Mouse (Mus musculus): ENCODE data around the gene Hoxb6. TPM values are rescaled to one million over a fixed set of nuclear protein-coding genes. Genes with fewer than 3 reads are reported as not detected.

Hoxb6 gene
- polyA plus RNA-seq, 1 experiment from 2014 or later: 11.6 TPM

DNA sequence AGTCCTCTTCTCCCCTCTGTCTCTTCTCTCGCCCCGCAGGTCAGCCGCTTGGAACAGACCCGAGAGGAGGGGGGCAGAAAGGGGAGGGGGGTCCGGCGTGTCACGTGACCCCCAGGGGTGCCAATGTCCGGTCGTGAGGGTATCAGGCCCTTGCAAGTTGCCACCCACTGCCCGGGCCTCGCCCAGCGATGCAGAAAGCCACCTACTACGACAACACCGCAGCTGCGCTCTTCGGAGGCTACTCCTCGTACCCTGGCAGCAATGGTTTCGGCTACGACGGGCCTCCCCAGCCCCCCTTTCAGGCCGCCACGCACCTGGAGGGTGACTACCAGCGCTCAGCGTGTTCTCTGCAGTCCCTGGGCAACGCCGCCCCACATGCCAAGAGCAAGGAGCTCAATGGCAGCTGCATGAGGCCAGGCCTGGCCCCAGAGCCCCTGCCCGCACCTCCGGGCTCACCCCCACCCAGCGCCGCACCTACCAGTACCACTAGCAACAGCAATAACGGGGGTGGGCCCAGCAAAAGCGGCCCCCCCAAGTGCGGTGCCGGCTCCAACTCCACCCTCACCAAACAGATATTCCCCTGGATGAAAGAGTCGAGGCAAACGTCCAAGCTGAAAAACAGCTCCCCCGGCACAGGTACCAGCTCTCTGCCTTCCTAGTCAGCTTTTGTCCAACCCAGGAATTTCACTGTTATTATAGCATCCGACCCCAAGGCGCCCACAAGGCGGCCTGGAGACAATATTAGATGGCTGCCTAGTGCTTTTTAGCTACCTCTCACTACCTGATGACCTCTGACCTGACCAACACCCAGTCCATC lies 52.0 kb downstream of the Hoxb6 start:
- peak overlapping the region; percentile 46 for H3K4me3 ChIP-seq (ENCODE audit: low read length)
- H3K27me3 ChIP-seq (ENCODE audit: control insufficient read depth, insufficient read depth, low read depth, low read length): peaks cover 26% of the 10 kb centered on the region
- H3K9ac ChIP-seq (ENCODE audit: low read length): peak overlapping the region; percentile 60
- no peak for ATAC-seq (ENCODE audit: low read depth)
- H3K36me3 ChIP-seq (ENCODE audit: control insufficient read depth, insufficient read depth, low read length): peaks cover 2% of the 10 kb centered on the region; the same call in 1 of the 2 replicates
- WGBS: 14% methylated on average over 40 of the region's 40 CpGs
- peak overlapping the region; percentile 65 for H3K4me2 ChIP-seq (ENCODE audit: low read depth, low read length)
- H3K4me1 ChIP-seq (replicated peaks; ENCODE audit: control insufficient read depth, insufficient read depth, low read length): peaks cover 12% of the 10 kb centered on the region
- H3K9me3 ChIP-seq (ENCODE audit: control insufficient read depth, low read length): no peaks in the 10 kb centered on the region
- peak overlapping the region; percentile 93 for H3K27ac ChIP-seq (ENCODE audit: low read length)

DNA sequence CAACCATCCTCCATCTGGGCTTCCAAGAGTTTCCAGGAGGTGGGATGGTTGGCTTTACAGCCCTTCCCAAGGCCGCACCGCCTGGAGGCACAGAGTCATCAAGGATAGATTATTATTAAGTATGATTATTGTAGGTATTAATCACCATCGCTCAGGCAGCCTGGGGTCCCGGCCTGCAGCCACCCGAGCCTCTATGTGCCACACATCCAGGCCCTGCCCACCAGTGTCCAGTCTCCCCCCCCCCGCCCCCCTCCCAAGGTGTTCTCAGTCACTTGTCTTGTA lies 52.5 kb downstream of the Hoxb6 start:
- Histone ChIP-seq H3K36me3 (ENCODE audit: control insufficient read depth, insufficient read depth, low read length) (peaks cover 2% of the 10 kb centered on the region; the same call in 1 of the 2 replicates), H3K27ac (ENCODE audit: low read length) (peak overlapping the region; percentile 93), H3K9me3 (ENCODE audit: control insufficient read depth, low read length) (no peaks in the 10 kb centered on the region), H3K9ac (ENCODE audit: low read length) (peak overlapping the region; percentile 60), H3K4me2 (ENCODE audit: low read depth, low read length) (peak overlapping the region; percentile 65), H3K4me1 (replicated peaks; ENCODE audit: control insufficient read depth, insufficient read depth, low read length) (peaks cover 16% of the 10 kb centered on the region), H3K27me3 (ENCODE audit: control insufficient read depth, insufficient read depth, low read depth, low read length) (peaks cover 26% of the 10 kb centered on the region), H3K4me3 (ENCODE audit: low read length) (peak overlapping the region; percentile 46)
- 12% methylated on average over 6 of the region's 6 CpGs for WGBS
- ATAC-seq (ENCODE audit: low read depth): no peak

DNA sequence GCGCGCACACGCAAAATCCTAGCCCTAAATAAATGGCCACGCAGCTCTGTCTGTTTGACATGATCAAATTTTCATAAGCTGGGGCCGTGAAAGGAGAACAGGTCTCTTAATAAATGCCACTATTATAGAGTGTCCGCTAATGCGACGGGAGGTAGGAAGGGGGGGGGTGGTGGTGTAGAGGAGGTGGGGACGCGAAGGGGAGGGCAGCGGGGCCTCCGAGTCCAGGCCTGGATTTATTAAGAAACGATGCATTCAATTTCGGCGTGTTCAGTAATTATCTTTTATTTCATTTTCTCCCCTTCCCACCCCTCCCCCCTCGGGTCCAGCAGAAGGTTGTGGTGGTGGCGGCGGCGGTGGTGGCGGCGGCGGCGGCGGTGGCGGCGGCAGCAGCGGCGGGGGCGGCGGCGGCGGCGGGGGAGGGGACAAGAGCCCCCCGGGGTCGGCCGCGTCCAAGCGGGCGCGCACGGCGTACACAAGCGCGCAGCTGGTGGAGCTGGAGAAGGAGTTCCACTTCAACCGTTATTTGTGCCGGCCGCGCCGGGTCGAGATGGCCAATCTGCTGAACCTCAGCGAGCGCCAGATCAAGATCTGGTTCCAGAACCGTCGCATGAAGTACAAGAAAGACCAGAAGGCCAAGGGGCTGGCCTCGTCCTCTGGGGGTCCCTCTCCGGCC lies 53.1 kb downstream of the Hoxb6 start:
- Histone ChIP-seq H3K27ac (ENCODE audit: low read length) (peak overlapping the region; percentile 93), H3K9me3 (ENCODE audit: control insufficient read depth, low read length) (no peaks in the 10 kb centered on the region), H3K4me2 (ENCODE audit: low read depth, low read length) (peak overlapping the region; percentile 65), H3K4me1 (replicated peaks; ENCODE audit: control insufficient read depth, insufficient read depth, low read length) (peaks cover 20% of the 10 kb centered on the region), H3K27me3 (ENCODE audit: control insufficient read depth, insufficient read depth, low read depth, low read length) (peaks cover 25% of the 10 kb centered on the region), H3K9ac (ENCODE audit: low read length) (peak overlapping the region; percentile 66), H3K36me3 (ENCODE audit: control insufficient read depth, insufficient read depth, low read length) (peaks cover 2% of the 10 kb centered on the region; the same call in 1 of the 2 replicates), H3K4me3 (ENCODE audit: low read length) (peak overlapping the region; percentile 46)
- no peak for ATAC-seq (ENCODE audit: low read depth)
- WGBS: 2% methylated on average over 43 of the region's 56 CpGs

DNA sequence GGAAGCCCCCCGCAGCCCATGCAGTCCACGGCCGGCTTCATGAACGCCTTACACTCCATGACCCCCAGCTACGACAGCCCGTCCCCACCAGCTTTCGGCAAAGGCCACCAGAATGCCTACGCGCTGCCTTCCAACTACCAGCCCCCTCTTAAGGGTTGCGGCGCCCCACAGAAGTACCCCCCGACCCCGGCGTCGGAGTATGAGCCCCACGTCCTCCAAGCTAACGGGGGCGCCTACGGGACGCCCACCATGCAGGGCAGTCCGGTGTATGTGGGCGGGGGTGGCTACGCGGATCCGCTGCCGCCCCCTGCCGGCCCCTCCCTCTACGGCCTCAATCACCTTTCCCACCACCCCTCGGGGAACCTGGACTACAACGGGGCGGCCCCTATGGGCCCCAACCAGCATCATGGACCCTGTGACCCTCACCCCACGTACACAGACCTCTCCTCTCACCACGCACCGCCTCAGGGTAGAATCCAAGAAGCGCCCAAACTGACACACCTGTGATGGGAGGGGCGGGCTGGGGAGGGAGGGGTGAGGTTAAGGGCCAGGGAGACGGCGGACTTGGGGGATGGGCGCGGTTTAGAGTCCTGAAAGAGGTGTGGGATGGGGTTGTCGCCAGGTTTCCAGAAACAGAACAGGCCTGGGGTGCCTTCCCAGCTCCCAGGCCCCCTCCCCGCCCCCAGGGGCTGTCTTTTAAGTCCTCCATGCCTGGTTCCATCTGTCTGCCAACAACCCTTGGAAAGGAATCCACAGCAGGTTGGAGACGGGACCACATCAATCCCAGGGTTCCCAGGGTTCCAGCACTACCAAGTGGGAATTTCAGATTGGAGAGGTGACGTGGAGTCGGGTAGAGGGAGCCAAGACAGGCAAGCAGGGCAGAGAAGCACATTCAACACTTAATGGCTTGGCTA lies 53.9 kb downstream of the Hoxb6 start:
- no peaks in the 10 kb centered on the region for H3K9me3 ChIP-seq (ENCODE audit: control insufficient read depth, low read length)
- peak overlapping the region; percentile 46 for H3K4me3 ChIP-seq (ENCODE audit: low read length)
- 4% methylated on average over 45 of the region's 45 CpGs for WGBS
- H3K4me1 ChIP-seq (replicated peaks; ENCODE audit: control insufficient read depth, insufficient read depth, low read length): peaks cover 25% of the 10 kb centered on the region
- peak overlapping the region; percentile 65 for H3K4me2 ChIP-seq (ENCODE audit: low read depth, low read length)
- no peak for ATAC-seq (ENCODE audit: low read depth)
- H3K9ac ChIP-seq (ENCODE audit: low read length): peak overlapping the region; percentile 66
- peak overlapping the region; percentile 93 for H3K27ac ChIP-seq (ENCODE audit: low read length)
- peaks cover 26% of the 10 kb centered on the region for H3K27me3 ChIP-seq (ENCODE audit: control insufficient read depth, insufficient read depth, low read depth, low read length)
- H3K36me3 ChIP-seq (ENCODE audit: control insufficient read depth, insufficient read depth, low read length): peaks cover 2% of the 10 kb centered on the region; the same call in 1 of the 2 replicates

DNA sequence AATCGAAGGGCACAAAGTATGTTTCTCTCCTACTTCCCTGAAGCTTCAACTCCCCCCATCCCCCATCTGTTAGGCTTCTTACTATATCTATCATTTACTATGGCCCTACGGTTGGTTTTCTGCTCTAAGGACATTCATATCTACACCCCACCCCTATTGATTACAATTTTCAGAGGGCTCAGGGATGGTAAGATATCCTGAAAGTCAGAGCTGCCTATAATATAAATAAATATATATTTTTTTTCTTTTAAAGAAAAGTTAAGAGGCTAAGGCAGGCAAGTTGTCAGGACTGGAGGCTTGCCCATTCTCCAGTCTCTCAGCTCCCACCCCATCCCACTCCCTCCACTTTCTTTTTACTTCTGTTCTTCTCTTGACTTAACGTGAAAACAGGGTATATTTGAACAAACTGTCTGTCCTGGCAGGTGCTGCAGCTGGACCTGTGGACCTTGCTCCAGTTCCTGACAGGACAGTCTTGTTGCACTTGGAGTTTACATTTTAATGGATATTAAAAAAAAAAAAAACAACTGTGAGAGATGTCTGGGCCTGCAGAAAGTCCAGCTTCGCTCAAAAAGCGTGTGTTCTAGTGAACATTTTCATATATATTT lies 54.7 kb downstream of the Hoxb6 start:
- H3K4me3 ChIP-seq (ENCODE audit: low read length): no peak overlapping the region
- peak overlapping the region; percentile 93 for H3K27ac ChIP-seq (ENCODE audit: low read length)
- H3K36me3 ChIP-seq (ENCODE audit: control insufficient read depth, insufficient read depth, low read length): peaks cover 2% of the 10 kb centered on the region; the same call in 1 of the 2 replicates
- H3K9me3 ChIP-seq (ENCODE audit: control insufficient read depth, low read length): no peaks in the 10 kb centered on the region
- ATAC-seq (ENCODE audit: low read depth): no peak
- H3K9ac ChIP-seq (ENCODE audit: low read length): no peak overlapping the region
- H3K4me1 ChIP-seq (replicated peaks; ENCODE audit: control insufficient read depth, insufficient read depth, low read length): peaks cover 27% of the 10 kb centered on the region
- WGBS: 37% methylated on average over 5 of the region's 5 CpGs
- H3K27me3 ChIP-seq (ENCODE audit: control insufficient read depth, insufficient read depth, low read depth, low read length): peaks cover 33% of the 10 kb centered on the region
- H3K4me2 ChIP-seq (ENCODE audit: low read depth, low read length): 0 out of 2 replicates have a peak overlapping the region, but pooled peaks have one; percentile 13

DNA sequence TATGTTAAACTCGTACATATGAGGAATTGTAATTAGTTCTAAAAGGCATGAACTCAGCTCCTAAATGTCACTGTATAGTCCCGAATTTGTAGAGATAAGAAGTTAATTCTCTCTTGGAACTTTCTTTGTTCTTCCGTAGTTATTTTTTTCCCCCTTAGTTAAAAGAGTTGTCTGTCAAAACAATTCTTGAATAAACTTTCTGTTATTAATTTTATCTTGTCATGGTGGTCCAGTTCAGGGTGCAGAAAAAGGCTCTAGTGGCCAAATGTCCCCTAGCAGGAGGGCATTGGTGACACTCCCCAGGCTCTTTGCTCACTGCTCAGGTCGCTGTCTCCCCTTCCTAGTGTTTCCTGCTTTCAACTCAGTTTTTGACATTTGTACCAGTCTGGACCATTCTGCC lies 55.4 kb downstream of the Hoxb6 start:
- 0 out of 2 replicates have a peak overlapping the region, but pooled peaks have one; percentile 8 for H3K9ac ChIP-seq (ENCODE audit: low read length)
- H3K36me3 ChIP-seq (ENCODE audit: control insufficient read depth, insufficient read depth, low read length): peaks cover 2% of the 10 kb centered on the region; the same call in 1 of the 2 replicates
- ATAC-seq (ENCODE audit: low read depth): no peak
- H3K9me3 ChIP-seq (ENCODE audit: control insufficient read depth, low read length): no peaks in the 10 kb centered on the region
- no peak overlapping the region for H3K4me3 ChIP-seq (ENCODE audit: low read length)
- peaks cover 27% of the 10 kb centered on the region for H3K4me1 ChIP-seq (replicated peaks; ENCODE audit: control insufficient read depth, insufficient read depth, low read length)
- H3K4me2 ChIP-seq (ENCODE audit: low read depth, low read length): peak overlapping the region; percentile 47
- peak overlapping the region; percentile 87 for H3K27ac ChIP-seq (ENCODE audit: low read length)
- peaks cover 33% of the 10 kb centered on the region for H3K27me3 ChIP-seq (ENCODE audit: control insufficient read depth, insufficient read depth, low read depth, low read length)
- WGBS: 22% methylated on average over 4 of the region's 4 CpGs

DNA sequence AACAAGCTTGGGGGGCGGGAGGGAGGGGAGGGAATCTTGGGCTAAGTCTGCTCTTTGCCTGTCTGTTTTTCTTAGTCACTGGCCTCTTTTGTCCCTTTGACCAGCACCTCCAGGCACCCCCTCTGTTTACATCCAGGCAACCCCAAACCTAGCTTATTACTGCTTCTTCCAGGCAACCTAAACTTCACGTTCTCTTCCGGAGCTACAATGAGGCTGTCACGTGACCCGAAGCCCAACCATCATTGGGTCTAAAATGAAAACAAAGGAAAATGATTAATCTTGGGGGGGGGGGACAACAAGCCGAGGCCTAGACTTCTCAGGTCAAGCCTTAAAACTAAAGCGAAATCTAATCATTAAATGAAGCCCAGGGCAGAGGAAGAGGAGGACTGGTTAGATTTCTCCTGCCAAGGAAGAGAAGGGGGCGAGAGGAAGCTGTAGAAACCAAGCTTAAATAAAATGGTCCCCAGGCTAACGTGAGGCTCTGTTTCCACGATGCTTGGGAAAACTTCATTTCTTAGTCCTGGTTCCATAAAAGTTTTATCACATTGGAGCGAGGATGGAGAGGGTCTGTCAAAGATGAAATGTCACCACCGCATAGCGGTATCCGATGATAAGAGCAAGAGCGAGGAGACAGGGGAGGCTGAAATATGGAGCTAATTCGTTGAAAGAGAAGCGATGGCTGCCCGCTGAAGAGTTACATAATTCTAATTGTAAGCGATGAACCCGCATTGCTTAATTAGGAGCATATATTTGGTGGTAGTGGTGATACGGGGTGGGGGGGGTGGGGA lies 56.1 kb downstream of the Hoxb6 start:
- ATAC-seq (ENCODE audit: low read depth): no peak
- Histone ChIP-seq H3K27me3 (ENCODE audit: control insufficient read depth, insufficient read depth, low read depth, low read length) (peaks cover 29% of the 10 kb centered on the region), H3K4me2 (ENCODE audit: low read depth, low read length) (peak overlapping the region; percentile 47), H3K9ac (ENCODE audit: low read length) (peak overlapping the region; percentile 8), H3K4me3 (ENCODE audit: low read length) (no peak overlapping the region), H3K27ac (ENCODE audit: low read length) (peak overlapping the region; percentile 87), H3K9me3 (ENCODE audit: control insufficient read depth, low read length) (no peaks in the 10 kb centered on the region), H3K36me3 (ENCODE audit: control insufficient read depth, insufficient read depth, low read length) (peaks cover 2% of the 10 kb centered on the region; the same call in 1 of the 2 replicates), H3K4me1 (replicated peaks; ENCODE audit: control insufficient read depth, insufficient read depth, low read length) (peaks cover 27% of the 10 kb centered on the region)
- 23% methylated on average over 21 of the region's 21 CpGs for WGBS

DNA sequence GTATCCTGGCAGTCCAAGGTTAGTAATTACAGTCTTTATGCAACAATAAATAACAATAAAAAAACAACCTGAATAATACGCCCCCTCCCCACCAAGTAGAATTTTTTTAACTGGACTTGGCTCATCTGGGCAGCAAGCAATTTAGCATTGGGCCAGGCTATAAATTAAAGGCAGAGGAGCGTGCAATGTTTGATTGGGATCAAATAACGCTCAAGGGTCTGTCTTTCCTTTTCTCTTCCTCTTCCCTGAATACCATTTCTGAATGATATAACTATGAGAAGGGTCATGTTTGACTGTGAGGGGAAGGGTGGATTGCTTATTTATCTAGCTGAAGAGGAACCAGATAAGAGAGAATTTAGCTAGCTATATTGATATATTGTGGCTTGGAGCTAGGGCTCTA lies 56.7 kb downstream of the Hoxb6 start:
- ATAC-seq (ENCODE audit: low read depth): no peak
- Histone ChIP-seq H3K27ac (ENCODE audit: low read length) (peak overlapping the region; percentile 87), H3K36me3 (ENCODE audit: control insufficient read depth, insufficient read depth, low read length) (peaks cover 2% of the 10 kb centered on the region; the same call in 1 of the 2 replicates), H3K4me2 (ENCODE audit: low read depth, low read length) (peak overlapping the region; percentile 47), H3K9me3 (ENCODE audit: control insufficient read depth, low read length) (no peaks in the 10 kb centered on the region), H3K27me3 (ENCODE audit: control insufficient read depth, insufficient read depth, low read depth, low read length) (peaks cover 27% of the 10 kb centered on the region), H3K4me3 (ENCODE audit: low read length) (no peak overlapping the region), H3K4me1 (replicated peaks; ENCODE audit: control insufficient read depth, insufficient read depth, low read length) (peaks cover 27% of the 10 kb centered on the region), H3K9ac (ENCODE audit: low read length) (peak overlapping the region; percentile 45)
- WGBS: 40% methylated on average over 3 of the region's 3 CpGs
